ENCODE assay signal across 7 mouse cellular contexts in the genomic region with DNA sequence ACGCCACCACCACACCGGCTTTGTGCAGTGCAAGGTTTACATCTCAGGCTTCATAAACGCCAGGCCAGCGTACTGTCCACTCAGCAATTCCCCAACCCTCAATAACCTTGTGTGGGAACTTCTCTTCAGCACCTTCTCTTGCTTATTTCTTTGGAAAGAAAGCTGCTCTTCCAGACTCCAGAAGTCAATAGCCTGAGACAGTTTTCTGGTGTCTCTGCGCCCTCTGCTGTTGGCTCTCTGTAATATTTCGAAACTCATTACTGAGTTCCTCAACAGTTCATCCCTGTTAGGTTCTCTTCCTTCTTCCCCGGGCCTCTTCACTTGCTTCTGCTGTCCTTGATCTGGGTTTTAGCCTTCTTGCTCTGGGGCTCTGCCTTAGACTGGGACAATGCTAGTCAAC. TPM values are rescaled to one million over a fixed set of nuclear protein-coding genes. Genes with fewer than 3 reads are reported as not detected.
DNase-seq lines count a peak whose midpoint lies in the region; ATAC-seq and TF ChIP-seq lines count a peak whose summit lies in the region.

No protein-coding gene starts in this region.

- H3K36me3 ChIP-seq in forebrain, postnatal 0 days (ENCODE audit: insufficient read depth): no peaks in the 10 kb centered on the region
- no peaks in the 10 kb centered on the region for H3K36me3 ChIP-seq in liver, embryonic 12.5 days

- H3K9ac ChIP-seq in forebrain, postnatal 0 days: no peak overlapping the region
- H3K9ac ChIP-seq in liver, embryonic 12.5 days: no peak overlapping the region

- DNase-seq in urinary bladder, postnatal 14 days (ENCODE audit: low spot score): peak; percentile 72
- DNase-seq in urinary bladder, adult 2 months (ENCODE audit: low spot score): no peak
- DNase-seq in adrenal gland, postnatal 36 days: peak; percentile 70 to 80
- DNase-seq in forebrain, postnatal 0 days: peak; percentile 80
- peak; percentile 79 for DNase-seq in kidney, adult 9 months
- peak; percentile 52 for DNase-seq in ovary, postnatal 36 days (ENCODE audit: low spot score)

- no peak overlapping the region for H3K27ac ChIP-seq in forebrain, postnatal 0 days (ENCODE audit: low read depth, low read length)
- H3K27ac ChIP-seq in liver, embryonic 12.5 days: no peak overlapping the region

- H3K9me3 ChIP-seq in forebrain, postnatal 0 days (ENCODE audit: low read length): no peaks in the 10 kb centered on the region
- H3K9me3 ChIP-seq in liver, embryonic 12.5 days (replicated peaks): no peaks in the 10 kb centered on the region

- H3K4me1 ChIP-seq in forebrain, postnatal 0 days (ENCODE audit: insufficient read depth): no peaks in the 10 kb centered on the region
- peaks cover 19% of the 10 kb centered on the region for H3K4me1 ChIP-seq in liver, embryonic 12.5 days

- no peaks in the 10 kb centered on the region for H3K27me3 ChIP-seq in forebrain, postnatal 0 days (ENCODE audit: insufficient read depth, low read length)
- no peaks in the 10 kb centered on the region for H3K27me3 ChIP-seq in liver, embryonic 12.5 days (replicated peaks)

- 27% methylated on average over 7 of the region's 7 CpGs for WGBS in forebrain, postnatal 0 days
- 22% methylated on average over 7 of the region's 7 CpGs for WGBS in liver, embryonic 12.5 days (ENCODE audit: insufficient replicate concordance)

- TF ChIP-seq CTCF in forebrain, postnatal 0 days (IDR thresholded peaks at IDR 0.05; ENCODE audit: low read depth): peak; percentile 77

- H3K4me2 ChIP-seq in forebrain, postnatal 0 days (ENCODE audit: low read depth): no peak overlapping the region
- H3K4me2 ChIP-seq in liver, embryonic 12.5 days: no peak overlapping the region

- ATAC-seq in forebrain, postnatal 0 days: peak; percentile 71
- ATAC-seq in liver, embryonic 12.5 days: peak; percentile 51; the same call in 1 of the 2 replicates

- no peak overlapping the region for H3K4me3 ChIP-seq in forebrain, postnatal 0 days (ENCODE audit: low read depth, low read length)
- H3K4me3 ChIP-seq in liver, embryonic 12.5 days: no peak overlapping the region

RNA-seq across cellular contexts. Expression of a gene that starts 16.0 kb away (rescaled TPM):
- polyA plus RNA-seq in urinary bladder, adult 2 months (2012; rRNA removed): 242 and 281 TPM in 2 replicates
- total RNA-seq in adrenal gland, postnatal 36 days (2021): 100 to 1,000 TPM; 338 to 350 TPM
- 341 and 498 TPM in 2 replicates for total RNA-seq in forebrain, postnatal 0 days (2014; rRNA removed)
- polyA plus RNA-seq in forebrain, postnatal 0 days (2015; fragmentation: Nextera tagmentation; extraction: Ambion mirVana): 367 and 417 TPM in 2 replicates
- polyA plus RNA-seq in liver, embryonic 12.5 days (2016; fragmentation: Nextera tagmentation; extraction: Ambion mirVana): 207 and 214 TPM in 2 replicates

RNA-seq across cellular contexts. Expression of a gene that starts 30.1 kb away (rescaled TPM):
- polyA plus RNA-seq in urinary bladder, adult 2 months (2012; rRNA removed): 83.1 and 85.8 TPM in 2 replicates
- total RNA-seq in adrenal gland, postnatal 36 days (2021): 10 to 100 TPM; 40.5 to 81.7 TPM
- total RNA-seq in forebrain, postnatal 0 days (2014; rRNA removed): 10.2 and 16.6 TPM in 2 replicates
- 11.6 and 11.9 TPM in 2 replicates for polyA plus RNA-seq in forebrain, postnatal 0 days (2015; fragmentation: Nextera tagmentation; extraction: Ambion mirVana)
- 53.9 and 54.0 TPM in 2 replicates for polyA plus RNA-seq in liver, embryonic 12.5 days (2016; fragmentation: Nextera tagmentation; extraction: Ambion mirVana)

RNA-seq across cellular contexts. Expression of a gene that starts 51.1 kb away (rescaled TPM):
- polyA plus RNA-seq in urinary bladder, adult 2 months (2012; rRNA removed): 22.7 and 23.4 TPM in 2 replicates
- 10 to 100 TPM; 24.0 to 24.6 TPM for total RNA-seq in adrenal gland, postnatal 36 days (2021)
- total RNA-seq in forebrain, postnatal 0 days (2014; rRNA removed): 14.8 and 18.7 TPM in 2 replicates
- 3.5 and 4.1 TPM in 2 replicates for polyA plus RNA-seq in forebrain, postnatal 0 days (2015; fragmentation: Nextera tagmentation; extraction: Ambion mirVana)
- polyA plus RNA-seq in liver, embryonic 12.5 days (2016; fragmentation: Nextera tagmentation; extraction: Ambion mirVana): 2.6 and 3.6 TPM in 2 replicates
